Mouse (Mus musculus): Measurements from ENCODE around the gene Gm10198.

Gm10198 gene

GRCm38 (mm10) chr13:111592485-111592884 lies at the start of gene Gm10198:
Gm10198 (plus strand) TSS chr13:111592785.
- no peak for DNase-seq (ENCODE audit: low spot score in 2 of 2)

GRCm38 (mm10) chr13:111545286-111545685 lies 47.3 kb upstream of the Gm10198 start:
- no peak for DNase-seq (ENCODE audit: low spot score in 2 of 2)

- DNase-seq (ENCODE audit: low spot score in 2 of 2) = no peak
Observed at GRCm38 (mm10) chr13:111552769-111553168, 39.8 kb upstream of the Gm10198 start.

- no peak for DNase-seq (ENCODE audit: low spot score in 2 of 2)
Observed at GRCm38 (mm10) chr13:111553182-111553581, 39.4 kb upstream of the Gm10198 start.

GRCm38 (mm10) chr13:111553941-111554340 lies 38.6 kb upstream of the Gm10198 start:
- no peak for DNase-seq (ENCODE audit: low spot score in 2 of 2)

- no peak for DNase-seq (ENCODE audit: low spot score in 2 of 2)
Observed at GRCm38 (mm10) chr13:111555333-111555732, 37.3 kb upstream of the Gm10198 start.

GRCm38 (mm10) chr13:111556375-111556774 lies 36.2 kb upstream of the Gm10198 start:
- DNase-seq (ENCODE audit: low spot score in 2 of 2) = no peak

GRCm38 (mm10) chr13:111560152-111560551 lies 32.4 kb upstream of the Gm10198 start:
- DNase-seq (ENCODE audit: low spot score in 2 of 2) = no peak

GRCm38 (mm10) chr13:111562595-111562994 lies 30.0 kb upstream of the Gm10198 start:
- no peak for DNase-seq (ENCODE audit: low spot score in 2 of 2)

GRCm38 (mm10) chr13:111574196-111574595 lies 18.4 kb upstream of the Gm10198 start:
- DNase-seq (ENCODE audit: low spot score in 2 of 2) = no peak

- DNase-seq (ENCODE audit: low spot score in 2 of 2) = no peak
Observed at GRCm38 (mm10) chr13:111577177-111577576, 15.4 kb upstream of the Gm10198 start.

- no peak for DNase-seq (ENCODE audit: low spot score in 2 of 2)
Observed at GRCm38 (mm10) chr13:111580054-111580453, 12.5 kb upstream of the Gm10198 start.

- DNase-seq (ENCODE audit: low spot score in 2 of 2) = no peak
Observed at GRCm38 (mm10) chr13:111598111-111598510, 5.5 kb downstream of the Gm10198 start.

- DNase-seq (ENCODE audit: low spot score in 2 of 2) = no peak
Observed at GRCm38 (mm10) chr13:111601383-111601782, 8.8 kb downstream of the Gm10198 start.

- no peak for DNase-seq (ENCODE audit: low spot score in 2 of 2)
Observed at GRCm38 (mm10) chr13:111604826-111605225, 12.2 kb downstream of the Gm10198 start.

- DNase-seq (ENCODE audit: low spot score in 2 of 2) = no peak
Observed at GRCm38 (mm10) chr13:111616168-111617125, 23.9 kb downstream of the Gm10198 start.

- DNase-seq (ENCODE audit: low spot score in 2 of 2) = no peak
Observed at GRCm38 (mm10) chr13:111620433-111620832, 27.8 kb downstream of the Gm10198 start.

GRCm38 (mm10) chr13:111622425-111622824 lies 29.8 kb downstream of the Gm10198 start:
- DNase-seq (ENCODE audit: low spot score in 2 of 2) = no peak

- no peak for DNase-seq (ENCODE audit: low spot score in 2 of 2)
Observed at GRCm38 (mm10) chr13:111623112-111623511, 30.5 kb downstream of the Gm10198 start.

- DNase-seq (ENCODE audit: low spot score in 2 of 2) = no peak
Observed at GRCm38 (mm10) chr13:111624115-111624514, 31.5 kb downstream of the Gm10198 start.

- no peak for DNase-seq (ENCODE audit: low spot score in 2 of 2)
Observed at GRCm38 (mm10) chr13:111634163-111635160, 41.9 kb downstream of the Gm10198 start.

- DNase-seq (ENCODE audit: low spot score in 2 of 2) = no peak
Observed at GRCm38 (mm10) chr13:111640319-111640718, 47.7 kb downstream of the Gm10198 start.
